Comparison of ENCODE assay signal across 22 mouse cellular contexts in genomic region chr11:88986616-88987015, GRCm38 (mm10). TPM values are rescaled to one million over a fixed set of nuclear protein-coding genes. Genes with fewer than 3 reads are reported as not detected.
A peak's percentile ranks its signal among the peaks of the same experiment; 100 is the strongest.
DNase-seq lines count a peak whose midpoint lies in the region; ATAC-seq and TF ChIP-seq lines count a peak whose summit lies in the region.
"Had no signal": no experiment of that assay in that cellular context is flagged by ENCODE, and none has a peak within 500 bp of the region (broad histone marks: within the 10 kb centered on the region; RNA-seq: fewer than 3 reads in every experiment).

No protein-coding gene starts in this region.

- WGBS in liver, postnatal 0 days (ENCODE audit: insufficient replicate concordance): 77% methylated on average over 10 of the region's 10 CpGs
- 84% methylated on average over 10 of the region's 10 CpGs for WGBS in liver, embryonic 11.5 days
- WGBS in stomach, postnatal 0 days: 90% methylated on average over 10 of the region's 10 CpGs
- 87% methylated on average over 10 of the region's 10 CpGs for WGBS in kidney, embryonic 15.5 days
- 63% methylated on average over 10 of the region's 10 CpGs for WGBS in cerebellum, adult 2 months

- H3K9ac ChIP-seq in liver, postnatal 0 days (replicated peaks): no peak overlapping the region
- H3K9ac ChIP-seq in liver, embryonic 11.5 days (ENCODE audit: low read depth, low read length): no peak overlapping the region
- H3K9ac ChIP-seq in ES-E14 (ENCODE audit: insufficient read depth, low read depth, low read length, poor library complexity, severe bottlenecking): no peak overlapping the region
- no peak overlapping the region for H3K9ac ChIP-seq in stomach, postnatal 0 days (ENCODE audit: low read length)
- H3K9ac ChIP-seq in kidney, embryonic 15.5 days: no peak overlapping the region
- H3K9ac ChIP-seq: embryonic facial prominence, embryonic 12.5 days; forebrain, embryonic 15.5 days; heart, embryonic 15.5 days; hindbrain, embryonic 13.5 days had no signal

- no peak overlapping the region for H3K4me3 ChIP-seq in liver, postnatal 0 days (ENCODE audit: low read depth, low read length)
- no peak overlapping the region for H3K4me3 ChIP-seq in liver, embryonic 11.5 days (ENCODE audit: low read depth, low read length)
- H3K4me3 ChIP-seq in ES-E14 (ENCODE audit: insufficient read depth in 1 of 2, low read depth in 1 of 2, low read length in 2 of 2, poor library complexity in 1 of 2, severe bottlenecking in 1 of 2): peak overlapping the region in 1 of 2 experiments; percentile 42; a peak in 1 of 4 replicates
- H3K4me3 ChIP-seq in stomach, postnatal 0 days (ENCODE audit: low read depth, low read length): no peak overlapping the region
- H3K4me3 ChIP-seq in kidney, embryonic 15.5 days (replicated peaks): no peak overlapping the region
- H3K4me3 ChIP-seq in cerebellum, adult 2 months (replicated peaks; ENCODE audit: insufficient read depth, low read depth, low read length): no peak overlapping the region
- H3K4me3 ChIP-seq: embryonic facial prominence, embryonic 12.5 days; forebrain, embryonic 15.5 days; heart, adult 2 months; heart, embryonic 15.5 days; hindbrain, embryonic 13.5 days had no signal

- DNase-seq in liver, postnatal 0 days: no peak
- no peak for DNase-seq in liver, embryonic 11.5 days (ENCODE audit: low spot score)
- DNase-seq in ES-E14 (ENCODE audit: low read depth, low spot score): no peak
- peak; percentile 67 for DNase-seq in ZHBTc4 (ENCODE audit: low read depth, low spot score)
- no peak for DNase-seq in stomach, postnatal 0 days (ENCODE audit: low spot score)
- no peak for DNase-seq in cerebellum, adult 2 months
- DNase-seq: adrenal gland, postnatal 14 days; cerebellum, adult 18-20 months; cerebellum, postnatal 10 days; gastrocnemius, postnatal 10 days; heart, adult 2 months; heart, postnatal 14 days had no signal

- H3K4me1 ChIP-seq in liver, postnatal 0 days (ENCODE audit: insufficient read depth): no peaks in the 10 kb centered on the region; the same call in 1 of the 2 replicates
- H3K4me1 ChIP-seq in liver, embryonic 11.5 days (replicated peaks; ENCODE audit: control insufficient read depth, insufficient read depth, low read length): peaks cover 4% of the 10 kb centered on the region; the same call in 1 of the 2 replicates
- peaks cover 0 to 8% of the 10 kb centered on the region in 2 experiments; a peak in 2 of 4 replicates for H3K4me1 ChIP-seq in ES-E14 (ENCODE audit: control insufficient read depth in 2 of 2, insufficient read depth in 2 of 2, low read length in 2 of 2, poor library complexity in 1 of 2)
- no peaks in the 10 kb centered on the region for H3K4me1 ChIP-seq in stomach, postnatal 0 days (replicated peaks; ENCODE audit: control insufficient read depth, insufficient read depth)
- no peaks in the 10 kb centered on the region for H3K4me1 ChIP-seq in kidney, embryonic 15.5 days
- no peaks in the 10 kb centered on the region; the same call in 1 of the 2 replicates for H3K4me1 ChIP-seq in cerebellum, adult 2 months (ENCODE audit: control insufficient read depth, insufficient read depth, low read length)
- H3K4me1 ChIP-seq: embryonic facial prominence, embryonic 12.5 days; forebrain, embryonic 15.5 days; heart, embryonic 15.5 days; hindbrain, embryonic 13.5 days had no signal

- no peak overlapping the region for H3K4me2 ChIP-seq in liver, postnatal 0 days (ENCODE audit: low read depth, low read length)
- no peak overlapping the region for H3K4me2 ChIP-seq in liver, embryonic 11.5 days
- H3K4me2 ChIP-seq in stomach, postnatal 0 days (replicated peaks; ENCODE audit: low read depth): no peak overlapping the region
- no peak overlapping the region for H3K4me2 ChIP-seq in kidney, embryonic 15.5 days
- H3K4me2 ChIP-seq: embryonic facial prominence, embryonic 12.5 days; forebrain, embryonic 15.5 days; heart, embryonic 11.5 days; heart, embryonic 15.5 days; hindbrain, embryonic 13.5 days had no signal

- no peak for TF ChIP-seq EP300 in liver, postnatal 0 days (IDR thresholded peaks at IDR 0.05; ENCODE audit: low read depth)
- TF ChIP-seq EP300 in stomach, postnatal 0 days (optimal IDR thresholded peaks at IDR 0.05): no peak

- no peaks in the 10 kb centered on the region for H3K27me3 ChIP-seq in liver, postnatal 0 days (ENCODE audit: insufficient read depth, low read length)
- no peaks in the 10 kb centered on the region for H3K27me3 ChIP-seq in liver, embryonic 11.5 days (replicated peaks; ENCODE audit: control insufficient read depth, insufficient read depth, low read length)
- H3K27me3 ChIP-seq in stomach, postnatal 0 days (ENCODE audit: control insufficient read depth, insufficient read depth, low read length): no peaks in the 10 kb centered on the region
- H3K27me3 ChIP-seq in kidney, embryonic 15.5 days: no peaks in the 10 kb centered on the region
- no peaks in the 10 kb centered on the region for H3K27me3 ChIP-seq in cerebellum, adult 2 months (ENCODE audit: control insufficient read depth, insufficient read depth, low read length)
- H3K27me3 ChIP-seq: embryonic facial prominence, embryonic 12.5 days; forebrain, embryonic 15.5 days; heart, embryonic 15.5 days; hindbrain, embryonic 13.5 days had no signal

- no peak overlapping the region for H3K27ac ChIP-seq in liver, postnatal 0 days (ENCODE audit: low read depth)
- H3K27ac ChIP-seq in liver, embryonic 11.5 days (ENCODE audit: low read depth, low read length): no peak overlapping the region
- H3K27ac ChIP-seq in ES-E14 (ENCODE audit: insufficient read depth, low read depth, low read length, poor library complexity, severe bottlenecking): peak overlapping the region; percentile 44; the same call in 1 of the 2 replicates
- H3K27ac ChIP-seq in stomach, postnatal 0 days (replicated peaks): no peak overlapping the region
- no peak overlapping the region for H3K27ac ChIP-seq in kidney, embryonic 15.5 days
- H3K27ac ChIP-seq in cerebellum, adult 2 months (ENCODE audit: insufficient read depth, low read length): no peak overlapping the region
- H3K27ac ChIP-seq: embryonic facial prominence, embryonic 12.5 days; forebrain, embryonic 15.5 days; heart, adult 2 months; heart, embryonic 15.5 days; hindbrain, embryonic 13.5 days; hindbrain, postnatal 0 days had no signal

- no peaks in the 10 kb centered on the region for H3K9me3 ChIP-seq in liver, postnatal 0 days (ENCODE audit: low read length)
- no peaks in the 10 kb centered on the region for H3K9me3 ChIP-seq in liver, embryonic 11.5 days (ENCODE audit: control insufficient read depth, low read length)
- no peaks in the 10 kb centered on the region for H3K9me3 ChIP-seq in ES-E14 (ENCODE audit: control insufficient read depth, insufficient read depth, low read depth, low read length)
- H3K9me3 ChIP-seq in stomach, postnatal 0 days (ENCODE audit: control insufficient read depth, low read length): no peaks in the 10 kb centered on the region
- H3K9me3 ChIP-seq in kidney, embryonic 15.5 days (replicated peaks): no peaks in the 10 kb centered on the region
- H3K9me3 ChIP-seq: embryonic facial prominence, embryonic 12.5 days; forebrain, embryonic 15.5 days; heart, embryonic 15.5 days; hindbrain, embryonic 13.5 days had no signal

- ATAC-seq in liver, postnatal 0 days: no peak
- ATAC-seq in liver, embryonic 11.5 days (replicated peaks; ENCODE audit: low FRiP score): no peak
- no peak for ATAC-seq in stomach, postnatal 0 days (ENCODE audit: low FRiP score, low TSS enrichment)
- no peak for ATAC-seq in kidney, embryonic 15.5 days (replicated peaks; ENCODE audit: low FRiP score)
- ATAC-seq: forebrain, embryonic 15.5 days; hindbrain, postnatal 0 days had no signal

- in situ Hi-C loops in ES-E14 (cut with MboI; ENCODE audit: low sequenced_read_pairs in 2 of 2, unreplicated experiment in 2 of 2): no loop called here

- no peak for TF ChIP-seq POLR2A in cerebellum, adult 2 months (IDR thresholded peaks at IDR 0.05; ENCODE audit: borderline replicate concordance, insufficient read depth, low read length)

- H3K36me3 ChIP-seq in liver, postnatal 0 days (replicated peaks; ENCODE audit: insufficient read depth, low read length): peaks cover 10% of the 10 kb centered on the region
- peaks cover 13% of the 10 kb centered on the region; the same call in 1 of the 2 replicates for H3K36me3 ChIP-seq in liver, embryonic 11.5 days (ENCODE audit: control insufficient read depth, insufficient read depth, low read length)
- peaks cover 38% of the 10 kb centered on the region for H3K36me3 ChIP-seq in ES-E14 (ENCODE audit: control insufficient read depth, insufficient read depth, low read length, poor library complexity, severe bottlenecking)
- H3K36me3 ChIP-seq in stomach, postnatal 0 days (ENCODE audit: control insufficient read depth, insufficient read depth, low read length): peaks cover 11% of the 10 kb centered on the region; the same call in 1 of the 2 replicates
- peaks cover 72% of the 10 kb centered on the region for H3K36me3 ChIP-seq in kidney, embryonic 15.5 days

- TF ChIP-seq CTCF in liver, postnatal 0 days (IDR thresholded peaks at IDR 0.05; ENCODE audit: low read depth): peak; percentile 27; the same call in 1 of the 2 replicates
- peak; percentile 23; the same call in 1 of the 2 replicates for TF ChIP-seq CTCF in stomach, postnatal 0 days (IDR thresholded peaks at IDR 0.05; ENCODE audit: low read depth)
- TF ChIP-seq CTCF in cerebellum, adult 2 months (IDR thresholded peaks at IDR 0.05; ENCODE audit: borderline replicate concordance, insufficient read depth, low read depth, low read length): no peak

RNA-seq across cellular contexts. Expression of gene Trim25, which starts 12.6 kb away (rescaled TPM):
- 20.4 and 20.6 TPM in 2 replicates for polyA plus RNA-seq in liver, postnatal 0 days (2015; fragmentation: Nextera tagmentation; extraction: Ambion mirVana)
- polyA plus RNA-seq in liver, embryonic 11.5 days (2014; fragmentation: Nextera tagmentation; extraction: Ambion mirVana): 20.6 and 21.1 TPM in 2 replicates
- total RNA-seq in ES-E14 (2012; rRNA removed): 37.8 TPM in 2 replicates
- 28.3 and 29.5 TPM in 2 replicates for polyA plus RNA-seq in stomach, postnatal 0 days (2015; fragmentation: Nextera tagmentation; extraction: Ambion mirVana)
- polyA plus RNA-seq in kidney, embryonic 15.5 days (2015; fragmentation: Nextera tagmentation; extraction: Ambion mirVana): 14.5 and 16.4 TPM in 2 replicates
- 2.4 and 2.5 TPM in 2 replicates for polyA plus RNA-seq in cerebellum, adult 2 months (2012; rRNA removed)

RNA-seq across cellular contexts. Expression of gene Coil, which starts 16.6 kb away (rescaled TPM):
- polyA plus RNA-seq in liver, postnatal 0 days (2015; fragmentation: Nextera tagmentation; extraction: Ambion mirVana): 2.6 and 2.7 TPM in 2 replicates
- 9.3 and 9.5 TPM in 2 replicates for polyA plus RNA-seq in liver, embryonic 11.5 days (2014; fragmentation: Nextera tagmentation; extraction: Ambion mirVana)
- 28.8 and 37.8 TPM in 2 replicates for total RNA-seq in ES-E14 (2012; rRNA removed)
- 5.9 and 6.2 TPM in 2 replicates for polyA plus RNA-seq in stomach, postnatal 0 days (2015; fragmentation: Nextera tagmentation; extraction: Ambion mirVana)
- 17.2 and 18.3 TPM in 2 replicates for polyA plus RNA-seq in kidney, embryonic 15.5 days (2015; fragmentation: Nextera tagmentation; extraction: Ambion mirVana)
- polyA plus RNA-seq in cerebellum, adult 2 months (2012; rRNA removed): 22.3 and 23.5 TPM in 2 replicates

RNA-seq across cellular contexts. Expression of gene Elobl, which starts 19.9 kb away (rescaled TPM):
- polyA plus RNA-seq in liver, postnatal 0 days (2015; fragmentation: Nextera tagmentation; extraction: Ambion mirVana): not detected in 2 replicates
- polyA plus RNA-seq in liver, embryonic 11.5 days (2014; fragmentation: Nextera tagmentation; extraction: Ambion mirVana): not detected in 2 replicates
- 0.95 and 1.6 TPM in 2 replicates for total RNA-seq in ES-E14 (2012; rRNA removed)
- not detected in 2 replicates for polyA plus RNA-seq in stomach, postnatal 0 days (2015; fragmentation: Nextera tagmentation; extraction: Ambion mirVana)
- polyA plus RNA-seq in kidney, embryonic 15.5 days (2015; fragmentation: Nextera tagmentation; extraction: Ambion mirVana): not detected in 2 replicates
- not detected in 2 replicates for polyA plus RNA-seq in cerebellum, adult 2 months (2012; rRNA removed)
- total RNA-seq: adrenal gland, postnatal 14 days; gastrocnemius, postnatal 10 days; heart, adult 2 months; heart, postnatal 14 days; hematopoietic stem cell, adult 5-6 weeks; hindbrain, postnatal 0 days had no signal
- polyA plus RNA-seq: embryonic facial prominence, embryonic 12.5 days; forebrain, embryonic 11.5 days; forebrain, embryonic 15.5 days; heart, adult 2 months; heart, embryonic 11.5 days; heart, embryonic 15.5 days; hindbrain, embryonic 13.5 days; hindbrain, postnatal 0 days; intestine, embryonic 14.5 days had no signal

RNA-seq across cellular contexts. Expression of gene Scpep1, which starts 31.4 kb away (rescaled TPM):
- polyA plus RNA-seq in liver, postnatal 0 days (2015; fragmentation: Nextera tagmentation; extraction: Ambion mirVana): 35.3 and 38.9 TPM in 2 replicates
- polyA plus RNA-seq in liver, embryonic 11.5 days (2014; fragmentation: Nextera tagmentation; extraction: Ambion mirVana): 57.4 and 59.4 TPM in 2 replicates
- 140 and 208 TPM in 2 replicates for total RNA-seq in ES-E14 (2012; rRNA removed)
- polyA plus RNA-seq in stomach, postnatal 0 days (2015; fragmentation: Nextera tagmentation; extraction: Ambion mirVana): 67.2 and 67.8 TPM in 2 replicates
- 128 and 130 TPM in 2 replicates for polyA plus RNA-seq in kidney, embryonic 15.5 days (2015; fragmentation: Nextera tagmentation; extraction: Ambion mirVana)
- polyA plus RNA-seq in cerebellum, adult 2 months (2012; rRNA removed): 17.5 and 18.6 TPM in 2 replicates
